Mouse (Mus musculus) adipocyte (in vitro differentiated cells): ENCODE measurements around the gene Dnal4.

Experiments
- DNase-seq: peaks from one replicate; pipeline ENCODE4 v3.0.0-alpha.2; 2016; ENCODE audit warnings: low spot score

Gene Dnal4

GRCm38 (mm10) chr15:79763001-79763400, 14.6 kb downstream of the Dnal4 start:
- DNase-seq = no peak

- no peak for DNase-seq
Observed at GRCm38 (mm10) chr15:79760956-79761355, 16.7 kb downstream of the Dnal4 start.

- DNase-seq = no peak
Observed at GRCm38 (mm10) chr15:79757118-79757517, 20.5 kb downstream of the Dnal4 start.

- DNase-seq = no peak
Observed at GRCm38 (mm10) chr15:79755977-79756625, 21.5 kb downstream of the Dnal4 start.

- no peak for DNase-seq
Observed at GRCm38 (mm10) chr15:79755176-79755575, 22.5 kb downstream of the Dnal4 start.

GRCm38 (mm10) chr15:79753873-79754272, 23.8 kb downstream of the Dnal4 start:
- DNase-seq = no peak

- DNase-seq = no peak
Observed at GRCm38 (mm10) chr15:79753420-79753752, 24.3 kb downstream of the Dnal4 start.

- peak; percentile 69 for DNase-seq
Observed at GRCm38 (mm10) chr15:79752742-79753419, 24.8 kb downstream of the Dnal4 start.

GRCm38 (mm10) chr15:79751772-79752171, 25.9 kb downstream of the Dnal4 start:
- no peak for DNase-seq

- no peak for DNase-seq
Observed at GRCm38 (mm10) chr15:79750266-79750665, 27.4 kb downstream of the Dnal4 start.

- no peak for DNase-seq
Observed at GRCm38 (mm10) chr15:79749162-79749561, 28.5 kb downstream of the Dnal4 start.

GRCm38 (mm10) chr15:79747998-79748397, 29.7 kb downstream of the Dnal4 start:
- no peak for DNase-seq

GRCm38 (mm10) chr15:79745883-79746282, 31.8 kb downstream of the Dnal4 start:
- no peak for DNase-seq

GRCm38 (mm10) chr15:79745312-79745711, 32.3 kb downstream of the Dnal4 start:
- DNase-seq = no peak

GRCm38 (mm10) chr15:79744742-79745141, 32.9 kb downstream of the Dnal4 start:
- no peak for DNase-seq

- DNase-seq = no peak
Observed at GRCm38 (mm10) chr15:79744001-79744400, 33.6 kb downstream of the Dnal4 start.

GRCm38 (mm10) chr15:79742706-79743023, 35.0 kb downstream of the Dnal4 start:
- no peak for DNase-seq

GRCm38 (mm10) chr15:79741921-79742705, 35.5 kb downstream of the Dnal4 start, which contains the start of gene Sun2:
Gene Sun2, minus strand, starts transcription at chr15:79742536.
- DNase-seq = peak; percentile 86

- DNase-seq = peak; percentile 78
Observed at GRCm38 (mm10) chr15:79741173-79741858, 36.3 kb downstream of the Dnal4 start.

- no peak for DNase-seq
Observed at GRCm38 (mm10) chr15:79740739-79741138, 36.9 kb downstream of the Dnal4 start.

- peak; percentile 72 for DNase-seq
Observed at GRCm38 (mm10) chr15:79734311-79734710, 43.3 kb downstream of the Dnal4 start.

GRCm38 (mm10) chr15:79733640-79734039, 44.0 kb downstream of the Dnal4 start:
- DNase-seq = no peak

- no peak for DNase-seq
Observed at GRCm38 (mm10) chr15:79733192-79733591, 44.5 kb downstream of the Dnal4 start.
